Mouse (Mus musculus): Measurements from ENCODE around the gene Ambra1. TPM values are rescaled to one million over a fixed set of nuclear protein-coding genes. Genes with fewer than 3 reads are reported as not detected.

Gene Ambra1
- polyA plus RNA-seq, 2 experiments from 2014 or later = 31.0 to 58.3 TPM

DNA sequence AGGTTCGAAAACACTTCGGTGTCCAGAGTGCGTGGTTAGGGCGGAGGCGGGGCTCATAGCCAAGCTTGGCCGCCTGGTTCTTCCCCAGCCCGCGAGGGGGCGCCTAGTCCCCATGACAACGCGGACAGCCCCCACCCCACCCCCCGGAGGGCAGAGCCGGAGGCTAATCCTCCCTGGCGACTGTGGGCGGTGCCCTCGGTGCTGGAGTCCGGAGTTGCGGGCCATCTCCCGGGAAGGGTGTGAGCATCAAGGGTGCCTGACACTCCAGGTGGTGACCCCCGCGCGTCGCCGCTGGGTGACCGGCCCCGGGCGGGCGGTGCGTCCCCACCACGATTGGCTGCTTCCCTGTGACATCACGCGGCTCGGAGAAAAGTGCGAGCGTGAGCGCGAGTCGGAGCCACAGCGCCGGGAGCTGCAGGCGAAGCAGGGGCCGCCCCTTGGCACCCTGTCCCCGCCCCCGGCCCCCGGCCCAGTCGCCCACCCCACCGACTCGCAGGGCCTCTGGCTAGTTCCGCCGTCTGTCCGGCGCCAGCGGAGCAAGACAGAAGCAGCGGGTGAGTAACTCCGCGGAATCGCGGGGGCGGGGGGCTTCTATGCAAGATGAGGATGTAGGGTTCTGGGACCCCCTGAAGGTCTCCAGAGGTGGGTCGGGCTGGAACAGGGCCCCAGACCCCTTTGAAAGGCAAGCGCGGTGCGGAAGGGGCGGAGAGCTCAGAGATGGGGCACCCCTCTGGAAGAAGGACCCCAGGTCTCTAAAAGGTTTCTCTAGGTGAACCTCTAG, 192.0 kb downstream of the Ambra1 start:
- peak; percentile 36 for ATAC-seq

- ATAC-seq = no peak
These were observed 192.9 kb downstream of the Ambra1 start for GRCm38 (mm10) chr2:91922586-91923414.

DNA sequence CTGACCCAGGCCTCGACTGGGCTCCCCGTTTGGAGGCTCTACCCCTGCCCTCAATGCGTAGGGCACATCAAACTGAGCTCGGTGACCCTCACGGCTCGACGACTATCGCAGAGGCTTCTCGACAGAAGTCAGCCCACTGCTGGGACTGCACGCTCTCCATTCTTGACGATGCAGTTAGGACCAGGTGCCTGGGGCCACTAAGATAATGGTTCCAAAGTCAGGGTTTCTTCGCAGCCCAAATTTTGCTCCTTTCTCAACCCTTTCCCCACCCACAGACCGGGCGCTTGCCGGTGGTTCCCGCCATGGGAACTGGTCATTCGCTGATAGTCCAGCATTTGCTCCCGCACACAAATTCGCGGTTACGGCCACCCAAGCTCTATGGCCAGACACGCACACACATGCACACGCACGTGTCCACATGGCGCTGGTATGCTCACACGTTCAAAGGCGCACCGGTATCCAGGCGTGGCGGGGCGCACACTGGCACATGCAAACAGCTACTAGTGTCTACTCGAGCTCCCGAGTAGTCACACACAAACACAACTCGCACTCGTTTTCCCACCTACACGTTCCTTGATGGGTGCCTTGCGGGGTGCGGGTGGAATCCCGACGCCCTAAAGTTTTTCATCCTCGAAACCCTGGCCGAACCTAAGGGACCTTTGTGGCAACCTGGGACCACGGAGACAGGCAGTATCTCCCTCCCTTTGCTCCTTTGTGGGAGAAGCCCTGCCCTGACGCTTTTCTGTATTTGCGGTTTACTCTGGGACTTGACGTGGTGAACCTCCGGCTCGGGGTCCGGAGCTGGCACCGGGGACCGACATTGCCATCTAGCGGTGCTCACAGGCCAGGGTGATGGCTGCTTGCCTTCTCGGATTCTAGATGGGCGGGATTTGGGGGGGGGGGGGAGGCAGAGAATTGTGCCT, 193.7 kb downstream of the Ambra1 start:
- ATAC-seq = peak; percentile 76

DNA sequence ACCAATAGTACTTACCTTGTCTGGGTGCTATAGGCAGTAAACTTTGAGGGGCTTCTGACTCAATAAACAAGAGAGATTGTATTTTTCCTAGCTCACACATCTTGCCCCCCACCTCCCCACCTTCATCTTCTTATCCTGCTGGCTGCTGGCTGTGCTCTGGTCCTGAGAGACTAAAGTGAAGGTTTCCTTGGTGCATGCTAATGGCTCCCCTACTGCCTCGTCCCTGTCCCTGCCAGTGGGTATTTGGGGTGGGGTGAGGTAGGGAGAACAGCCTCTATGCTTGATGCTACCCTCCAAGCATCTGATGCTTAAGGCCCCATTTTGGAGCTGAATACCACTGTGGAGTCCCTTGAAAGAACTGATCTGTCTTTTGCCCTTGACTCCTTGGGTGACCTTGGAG, 194.8 kb downstream of the Ambra1 start:
- ATAC-seq = no peak

DNA sequence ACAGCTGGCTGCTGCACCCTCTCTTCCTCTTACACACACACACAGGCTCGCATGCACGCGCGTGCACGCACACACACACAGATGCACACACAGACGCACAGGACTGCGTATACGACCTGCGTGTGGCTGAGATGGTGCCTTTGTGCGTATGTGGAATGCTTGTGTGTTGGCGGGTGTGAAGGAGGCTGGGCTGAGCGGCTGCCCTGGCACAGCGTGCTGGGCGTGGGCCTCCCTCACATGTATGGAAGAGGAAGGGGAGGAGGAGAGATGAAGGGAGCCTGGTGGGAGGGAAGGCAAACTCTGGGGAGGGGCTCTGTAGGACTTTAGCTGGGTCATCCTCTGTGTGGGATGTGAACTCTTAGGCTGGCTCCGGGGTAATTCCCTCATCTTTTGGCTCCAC, 195.5 kb downstream of the Ambra1 start:
- ATAC-seq = no peak

DNA sequence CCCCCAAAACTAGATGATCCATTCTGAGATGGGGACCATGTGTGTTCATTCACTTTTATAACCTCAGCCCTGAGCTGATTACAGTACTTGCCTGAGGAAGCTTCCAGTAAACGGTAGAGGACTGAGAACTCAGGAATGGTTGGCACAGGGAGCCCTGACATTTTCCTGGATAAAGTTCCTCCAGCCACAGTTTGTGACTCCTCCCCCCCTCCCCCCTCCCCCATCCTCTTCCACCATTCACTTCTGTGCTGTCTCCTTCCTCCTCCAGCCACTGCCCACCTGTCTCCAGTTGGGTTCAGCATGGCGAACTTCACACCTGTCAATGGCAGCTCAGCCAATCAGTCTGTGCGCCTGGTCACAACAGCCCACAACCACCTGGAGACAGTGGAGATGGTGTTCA, 197.0 kb downstream of the Ambra1 start, which contains the start of gene Chrm4:
Gene Chrm4, plus strand, starts transcription at position 301 of the 400 bp plus-strand sequence.
- ATAC-seq = no peak

- peak; percentile 29 for ATAC-seq
These were observed 198.0 kb downstream of the Ambra1 start for GRCm38 (mm10) chr2:91927826-91928533.

- no peak for ATAC-seq
These were observed 198.8 kb downstream of the Ambra1 start for GRCm38 (mm10) chr2:91928534-91929350.

GRCm38 (mm10) chr2:91929455-91929854, 199.5 kb downstream of the Ambra1 start:
- ATAC-seq = no peak

DNA sequence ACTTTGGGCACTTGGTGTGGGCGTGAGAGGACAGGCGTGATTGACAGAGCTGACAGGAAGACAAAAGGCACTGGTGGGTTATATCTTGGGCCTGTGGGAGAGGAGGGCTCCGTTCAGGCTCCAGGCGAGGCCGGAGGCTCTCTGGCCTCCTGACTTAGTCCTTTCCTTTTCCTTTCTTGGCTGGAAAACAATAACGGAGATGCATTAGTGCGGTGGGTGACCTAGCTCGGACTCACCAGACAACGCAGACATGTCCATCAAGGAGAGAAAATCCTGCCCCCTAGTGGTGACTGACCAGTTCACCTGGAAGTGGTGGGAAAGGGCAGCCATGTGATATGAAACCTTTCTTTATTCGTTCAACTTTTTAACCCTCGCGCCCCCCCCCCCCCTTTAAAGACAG, 200.0 kb downstream of the Ambra1 start:
- no peak for ATAC-seq

DNA sequence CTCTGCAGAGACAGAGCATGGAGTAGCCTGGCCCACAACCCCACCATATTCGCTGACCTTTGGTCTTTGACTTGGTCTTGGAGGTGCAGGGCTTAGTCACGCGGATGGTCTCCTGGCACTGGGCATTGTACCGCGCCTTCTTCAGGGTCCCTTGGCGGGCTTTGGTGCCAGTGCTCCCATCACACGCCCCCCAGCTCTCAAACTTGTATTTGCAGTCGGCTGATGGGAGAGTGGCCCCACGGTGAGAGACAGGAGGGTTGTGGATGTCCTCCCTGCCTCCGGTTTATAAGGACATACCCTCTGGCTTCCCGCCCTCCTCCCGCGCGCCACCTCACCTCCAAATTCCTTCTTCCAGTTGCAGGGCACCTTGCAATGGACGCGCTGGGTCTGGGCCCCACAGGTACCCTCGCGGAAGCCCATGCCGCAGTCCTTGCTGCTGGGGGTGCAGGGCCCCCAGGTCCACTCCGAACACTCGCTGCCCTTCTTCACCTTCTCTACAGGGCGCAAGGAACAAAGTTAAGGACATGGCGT, 200.9 kb downstream of the Ambra1 start:
- no peak for ATAC-seq

DNA sequence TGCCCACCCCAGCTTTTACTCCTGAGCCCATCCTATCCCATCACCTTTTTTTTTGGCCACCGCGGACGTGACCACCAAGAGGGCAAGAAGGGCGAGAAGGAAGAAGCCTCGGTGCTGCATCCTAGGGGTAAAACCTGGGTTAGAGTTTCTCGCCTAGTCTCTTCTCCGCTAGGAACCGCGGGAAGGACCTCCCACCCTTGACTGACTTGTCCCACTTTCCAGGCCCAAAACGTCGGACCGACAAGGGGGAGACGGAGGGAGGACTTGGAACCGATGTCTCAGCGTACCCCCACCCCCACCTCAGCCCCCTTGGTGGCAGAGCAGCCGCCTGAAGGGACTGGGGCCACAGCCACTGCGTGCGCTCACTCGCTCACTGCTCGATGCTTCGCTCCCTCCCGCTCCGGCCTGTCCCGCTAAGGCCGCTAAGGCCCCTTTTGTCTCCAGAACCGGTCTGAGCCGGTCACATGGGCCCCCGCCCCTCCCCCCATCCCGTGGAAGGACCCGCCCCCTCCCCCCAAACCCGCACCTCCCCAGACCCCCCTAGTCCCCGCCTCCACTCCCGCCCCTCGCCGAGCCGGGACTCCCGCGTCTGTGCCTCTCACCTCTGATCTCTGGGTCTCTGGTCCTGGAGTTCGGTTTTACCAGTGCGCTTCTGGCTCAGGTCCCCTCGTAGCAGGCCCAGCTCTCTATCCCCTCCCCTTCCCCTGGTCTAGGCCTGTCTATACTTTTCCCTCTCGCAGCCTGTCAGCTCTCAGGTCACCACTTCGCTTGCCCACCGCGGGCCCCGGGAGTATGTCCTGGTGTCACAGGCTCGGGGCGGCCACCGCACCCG, 201.6 kb downstream of the Ambra1 start:
- ATAC-seq = peak; percentile 19

DNA sequence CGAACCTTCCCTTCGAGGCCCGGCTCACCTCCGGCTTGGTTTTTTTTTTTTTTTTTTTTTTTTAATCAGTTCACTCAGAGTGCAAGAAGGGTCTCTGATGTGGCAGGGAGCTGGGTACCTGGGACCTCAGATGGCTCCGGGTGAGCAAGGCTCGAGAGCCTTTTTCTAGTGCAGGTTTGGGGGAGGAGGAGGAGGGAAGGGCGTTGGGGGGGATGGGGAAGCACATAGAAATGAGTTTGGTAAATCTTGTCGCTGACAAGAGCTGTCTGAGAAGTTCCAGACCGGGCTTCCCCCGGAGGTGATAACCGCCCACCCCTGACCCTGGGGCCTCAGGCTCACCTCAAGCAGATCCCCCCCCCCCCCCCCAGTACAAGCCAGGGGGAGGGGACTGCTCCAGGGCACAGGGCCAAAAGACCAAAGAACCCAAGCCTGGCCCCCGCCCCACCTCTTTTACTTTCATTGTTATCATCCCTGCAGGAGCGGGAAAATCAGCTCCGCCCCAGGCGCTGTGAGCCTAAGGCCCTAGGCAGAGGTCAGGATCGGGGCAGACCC, 202.3 kb downstream of the Ambra1 start, which contains the start of gene Mdk:
Gene Mdk, minus strand, starts transcription at position 138 of the 552 bp plus-strand sequence.
- ATAC-seq = peak; percentile 30

DNA sequence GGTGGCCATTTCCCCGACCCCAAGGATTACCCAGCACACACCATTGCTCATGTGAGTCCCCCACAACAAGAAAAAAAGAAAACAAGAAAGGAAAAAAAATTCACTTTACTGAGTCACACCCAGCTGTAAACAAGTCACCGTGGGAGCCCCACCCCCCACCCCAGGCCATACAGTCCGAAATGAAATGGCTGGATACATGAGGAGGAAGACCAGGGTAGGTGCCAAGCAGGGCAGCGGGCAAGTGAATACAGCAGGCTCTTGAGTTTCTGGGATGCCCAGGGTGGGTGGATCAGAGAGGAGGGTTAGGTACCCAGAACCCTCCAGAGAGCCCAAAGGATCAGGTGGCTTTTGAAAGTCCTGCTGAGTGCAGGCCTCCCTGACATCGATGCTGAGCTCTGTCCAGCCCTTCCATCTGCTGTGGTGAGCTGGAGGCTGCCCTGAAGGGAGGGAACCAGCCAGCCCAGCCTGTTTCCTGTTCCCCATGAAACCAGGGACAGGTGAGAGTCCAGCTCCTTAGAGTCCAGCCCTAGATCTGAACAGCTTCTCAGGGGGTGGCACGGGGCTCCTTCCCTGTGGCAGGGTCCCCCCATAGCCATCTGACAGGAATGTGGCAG, 202.9 kb downstream of the Ambra1 start:
- ATAC-seq = peak; percentile 4

DNA sequence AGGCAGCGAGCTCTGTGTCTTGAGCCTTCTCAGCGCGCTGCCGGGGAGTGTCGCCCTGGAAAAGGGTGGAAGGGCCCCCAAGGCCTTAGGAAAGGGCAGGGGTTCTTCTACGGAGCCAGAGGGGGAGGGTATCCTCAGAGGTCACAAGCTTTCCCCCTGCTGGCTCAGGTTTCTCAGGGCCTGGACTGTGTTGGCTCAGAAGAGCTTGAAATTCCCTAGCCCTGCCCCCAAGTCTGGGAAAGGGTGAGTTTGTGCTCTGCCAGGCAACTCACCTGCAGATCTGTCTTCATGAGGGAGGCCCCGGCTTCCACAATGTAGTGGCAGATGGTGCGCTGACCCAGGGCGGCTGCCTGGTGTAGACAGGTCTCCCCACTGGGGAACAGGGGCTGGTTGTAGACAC, 203.5 kb downstream of the Ambra1 start:
- no peak for ATAC-seq

DNA sequence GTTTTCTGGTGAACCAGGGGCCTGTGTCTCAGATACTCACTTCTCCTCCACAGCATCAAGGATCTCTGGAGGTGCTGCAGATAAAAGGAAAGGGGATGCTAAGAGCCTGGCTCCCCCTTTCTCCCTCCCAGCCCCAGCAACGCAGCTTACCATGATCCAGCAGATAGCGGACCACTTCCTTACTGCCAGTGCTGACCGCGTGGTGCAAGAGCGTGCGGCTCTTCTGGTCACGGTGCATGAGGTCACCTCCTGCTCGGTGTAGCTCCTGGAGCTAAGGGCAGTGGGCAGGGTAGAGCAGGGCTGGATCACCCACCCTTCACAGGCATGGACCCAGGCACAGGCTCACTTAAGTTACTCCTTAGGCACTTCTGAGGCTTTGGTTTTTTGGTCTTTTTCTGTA, 204.1 kb downstream of the Ambra1 start:
- ATAC-seq = no peak

GRCm38 (mm10) chr2:91934826-91935525, 205.0 kb downstream of the Ambra1 start:
- ATAC-seq = no peak

- ATAC-seq = no peak
These were observed 206.2 kb downstream of the Ambra1 start for GRCm38 (mm10) chr2:91936154-91936553.
